ENCODE assay signal across 34 mouse cellular contexts in the genomic region with DNA sequence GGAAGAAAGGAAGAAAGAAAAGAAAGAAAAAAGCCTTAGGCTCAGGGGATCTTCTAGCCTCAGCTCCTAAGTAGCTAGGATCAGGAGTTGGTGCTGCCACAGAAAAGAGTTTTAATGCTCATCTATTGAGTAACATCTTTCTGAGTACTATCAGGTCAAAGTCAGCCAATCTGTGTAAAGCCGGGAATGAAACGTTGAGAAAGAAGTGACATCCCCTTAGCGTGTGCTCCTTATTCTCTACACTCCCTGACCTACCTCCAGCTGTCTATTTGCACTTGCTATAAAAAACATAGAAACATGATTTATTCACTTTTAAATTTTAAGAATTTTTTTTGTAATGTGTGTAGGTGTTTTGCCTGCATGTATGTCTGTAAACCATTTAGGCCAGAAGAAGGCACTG.
"Had no signal": no experiment of that assay in that cellular context is flagged by ENCODE, and none has a peak within 500 bp of the region (broad histone marks: within the 10 kb centered on the region; RNA-seq: fewer than 3 reads in every experiment).

No protein-coding gene starts in this region.

- H3K9ac ChIP-seq: heart, embryonic 12.5 days; heart, embryonic 13.5 days; heart, embryonic 15.5 days; hindbrain, embryonic 12.5 days; hindbrain, embryonic 13.5 days; hindbrain, embryonic 14.5 days; hindbrain, embryonic 15.5 days; intestine, embryonic 15.5 days; kidney, embryonic 15.5 days had no signal

- H3K9me3 ChIP-seq: heart, embryonic 10.5 days; heart, embryonic 12.5 days; heart, embryonic 13.5 days; heart, embryonic 15.5 days; hindbrain, embryonic 10.5 days; hindbrain, embryonic 12.5 days; hindbrain, embryonic 13.5 days; hindbrain, embryonic 15.5 days; intestine, embryonic 15.5 days; kidney, embryonic 15.5 days had no signal

- H3K4me2 ChIP-seq: heart, embryonic 11.5 days; heart, embryonic 12.5 days; heart, embryonic 13.5 days; heart, embryonic 15.5 days; hindbrain, embryonic 12.5 days; hindbrain, embryonic 13.5 days; hindbrain, embryonic 14.5 days; hindbrain, embryonic 15.5 days; intestine, embryonic 15.5 days; kidney, embryonic 15.5 days had no signal

- H3K4me3 ChIP-seq: heart, embryonic 10.5 days; heart, embryonic 12.5 days; heart, embryonic 13.5 days; heart, embryonic 15.5 days; hindbrain, embryonic 10.5 days; hindbrain, embryonic 12.5 days; hindbrain, embryonic 13.5 days; hindbrain, embryonic 15.5 days; intestine, embryonic 15.5 days; kidney, embryonic 15.5 days; layer of hippocampus, adult 2 months had no signal

- DNase-seq: heart, postnatal 10 days; heart, postnatal 14 days; heart, postnatal 36 days; heart, postnatal 4 days; kidney, adult 11 months; kidney, adult 18-20 months; kidney, adult 2 months; kidney, adult 8-10 months; kidney, adult 9 months; kidney, postnatal 10 days; kidney, postnatal 14 days; kidney, postnatal 25 days; kidney, postnatal 36 days; kidney, postnatal 4 days; layer of hippocampus, adult 9-11 months; layer of hippocampus, postnatal 36 days had no signal

- H3K27ac ChIP-seq: heart, embryonic 10.5 days; heart, embryonic 13.5 days; heart, embryonic 15.5 days; hindbrain, embryonic 10.5 days; hindbrain, embryonic 12.5 days; hindbrain, embryonic 13.5 days; hindbrain, embryonic 14.5 days; hindbrain, embryonic 15.5 days; hindbrain, postnatal 0 days; layer of hippocampus, adult 2 months had no signal

- H3K27me3 ChIP-seq: heart, embryonic 12.5 days; heart, embryonic 13.5 days; heart, embryonic 15.5 days; hindbrain, embryonic 12.5 days; hindbrain, embryonic 13.5 days; hindbrain, embryonic 15.5 days; intestine, embryonic 15.5 days; kidney, embryonic 15.5 days had no signal

- ATAC-seq: hindbrain, embryonic 16.5 days; hindbrain, postnatal 0 days; inflammation-experienced regulatory T-cells, adult 6 months; intestine, embryonic 15.5 days; intestine, embryonic 16.5 days; intestine, postnatal 0 days had no signal

- H3K36me3 ChIP-seq: heart, embryonic 10.5 days; heart, embryonic 12.5 days; heart, embryonic 13.5 days; heart, embryonic 15.5 days; hindbrain, embryonic 10.5 days; hindbrain, embryonic 12.5 days; hindbrain, embryonic 13.5 days; hindbrain, embryonic 15.5 days; intestine, embryonic 15.5 days; kidney, embryonic 15.5 days had no signal
